Mouse (Mus musculus) CH12.LX (cell line): Measurements from ENCODE around the gene Slc26a3. TPM values are rescaled to one million over a fixed set of nuclear protein-coding genes. Genes with fewer than 3 reads are reported as not detected.

Experiments used
- DNase-seq: peaks from one replicate; pipeline ENCODE4 v3.0.0-alpha.2; 2013; ENCODE audit errors: extremely low read depth
- H3K27ac ChIP-seq: 2 replicates; pipeline ENCODE4 v1.5.1; 2012; ENCODE audit warnings: low read depth, mild to moderate bottlenecking, control low read depth, moderate library complexity; ENCODE audit not compliant: insufficient read depth
- H3K27me3 ChIP-seq: replicated peaks from 2 replicates; pipeline ENCODE3; 2012; ENCODE audit warnings: inconsistent platforms
- H3K36me3 ChIP-seq, 2 experiments: replicated peaks in 1 of 2; 2 replicates each; pipeline versions ENCODE3 to v1.6.1; 2012; ENCODE audit warnings: inconsistent platforms in 1 of 2, low read length in 1 of 2, mild to moderate bottlenecking in 1 of 2, mixed read lengths in 1 of 2, moderate library complexity in 1 of 2; ENCODE audit not compliant: control insufficient read depth in 1 of 2, insufficient read depth in 1 of 2
- H3K4me1 ChIP-seq, 2 experiments: 2 replicates each; pipeline ENCODE4 v1.6.1; 2012; ENCODE audit warnings: inconsistent platforms in 1 of 2, moderate library complexity in 1 of 2; ENCODE audit not compliant: insufficient read depth in 2 of 2, control insufficient read depth in 1 of 2
- H3K4me2 ChIP-seq: 2 replicates; pipeline ENCODE4 v1.6.1; 2012; ENCODE audit warnings: low read depth, mild to moderate bottlenecking, control low read depth; ENCODE audit not compliant: poor library complexity, insufficient read depth, severe bottlenecking
- H3K4me3 ChIP-seq, 3 experiments: fragments of 150-350 bp in 1 of 3; sonication (generic) in 1 of 3; replicated peaks in 1 of 3; 2 replicates each; pipeline versions ENCODE3 to v1.5.1; 2011 to 2012; ENCODE audit warnings: low read depth in 2 of 3, low read length in 2 of 3, mild to moderate bottlenecking in 2 of 3, moderate library complexity in 2 of 3, control low read depth in 1 of 3, improper control_type of control experiment in 1 of 3, inconsistent platforms in 1 of 3, mixed read lengths in 1 of 3; ENCODE audit not compliant: poor library complexity in 1 of 3
- H3K79me2 ChIP-seq: replicated peaks from 2 replicates; pipeline ENCODE4 v1.6.1; 2012; ENCODE audit warnings: mild to moderate bottlenecking, moderate library complexity; ENCODE audit not compliant: control insufficient read depth, poor library complexity, insufficient read depth, severe bottlenecking; ENCODE audit errors: extremely low read depth
- H3K9ac ChIP-seq: 2 replicates; pipeline ENCODE4 v1.6.1; 2012; ENCODE audit warnings: low read depth, mild to moderate bottlenecking, control low read depth, moderate library complexity; ENCODE audit not compliant: insufficient read depth
- H3K9me3 ChIP-seq: replicated peaks from 2 replicates; pipeline ENCODE3; 2012; ENCODE audit warnings: low read length, inconsistent platforms, mixed read lengths
- CTCF ChIP-seq, 2 experiments: IDR thresholded peaks in 1 of 2; conservative IDR thresholded peaks in 1 of 2; 2 replicates each; pipeline ENCODE4 v1.5.1; 2011 to 2012; ENCODE audit warnings: low read depth in 2 of 2, low read length in 2 of 2, improper control_type of control experiment in 1 of 2, inconsistent platforms in 1 of 2, mild to moderate bottlenecking in 1 of 2, moderate library complexity in 1 of 2
- EP300 ChIP-seq: IDR thresholded peaks from 2 replicates; pipeline ENCODE4 v1.6.1; 2011; ENCODE audit warnings: low read length, improper control_type of control experiment
- ETS1 ChIP-seq: conservative IDR thresholded peaks from 2 replicates; pipeline ENCODE4 v1.6.1; 2012; ENCODE audit warnings: low read depth, mild to moderate bottlenecking, inconsistent platforms, low read length, improper control_type of control experiment, moderate library complexity
- HCFC1 ChIP-seq: IDR thresholded peaks from 2 replicates; pipeline ENCODE4 v1.6.1; 2012; ENCODE audit warnings: low read depth, mild to moderate bottlenecking, inconsistent platforms, low read length, improper control_type of control experiment
- IRF4 ChIP-seq: IDR thresholded peaks from 2 replicates; pipeline ENCODE4 v1.6.1; 2014; ENCODE audit warnings: low read depth, mild to moderate bottlenecking, inconsistent platforms, low read length, improper control_type of control experiment
- JUN ChIP-seq: IDR thresholded peaks from 2 replicates; pipeline ENCODE4 v1.6.1; 2011; ENCODE audit warnings: low read depth, mild to moderate bottlenecking, low read length, improper control_type of control experiment, moderate library complexity; ENCODE audit not compliant: insufficient read depth
- JUND ChIP-seq: conservative IDR thresholded peaks from 2 replicates; pipeline ENCODE4 v1.6.1; 2011; ENCODE audit warnings: low read depth, low read length, improper control_type of control experiment
- KAT2A ChIP-seq: IDR thresholded peaks from 2 replicates; pipeline ENCODE4 v1.6.1; 2012; ENCODE audit warnings: low read length, improper control_type of control experiment, inconsistent platforms; ENCODE audit not compliant: insufficient replicate concordance
- MAZ ChIP-seq: IDR thresholded peaks from 2 replicates; pipeline ENCODE4 v1.6.1; 2012; ENCODE audit warnings: low read depth, mild to moderate bottlenecking, inconsistent platforms, low read length, improper control_type of control experiment, moderate library complexity
- MEF2A ChIP-seq: IDR thresholded peaks from 2 replicates; pipeline ENCODE4 v1.6.1; 2014; ENCODE audit warnings: low read depth, mild to moderate bottlenecking, inconsistent platforms, low read length, improper control_type of control experiment, borderline replicate concordance
- MXI1 ChIP-seq: IDR thresholded peaks from 2 replicates; pipeline ENCODE4 v1.6.1; 2011; ENCODE audit warnings: mild to moderate bottlenecking, low read depth, low read length, improper control_type of control experiment
- MYC ChIP-seq: IDR thresholded peaks from 2 replicates; pipeline ENCODE4 v1.6.1; 2011; ENCODE audit warnings: low read depth, mild to moderate bottlenecking, improper control_type of control experiment, low read length
- NELFE ChIP-seq: IDR thresholded peaks from 2 replicates; pipeline ENCODE4 v1.6.1; 2011; ENCODE audit warnings: low read depth, low read length, improper control_type of control experiment
- NRF1 ChIP-seq: IDR thresholded peaks from 2 replicates; pipeline ENCODE4 v1.6.1; 2014; ENCODE audit warnings: low read depth, mild to moderate bottlenecking, inconsistent platforms, low read length, improper control_type of control experiment, moderate library complexity
- POLR2A ChIP-seq: IDR thresholded peaks from 2 replicates; pipeline ENCODE4 v1.6.1; 2011; ENCODE audit warnings: low read depth, mild to moderate bottlenecking, improper control_type of control experiment, low read length
- RAD21 ChIP-seq: IDR thresholded peaks from 2 replicates; pipeline ENCODE4 v1.6.1; 2011; ENCODE audit warnings: low read depth, mild to moderate bottlenecking, low read length, improper control_type of control experiment, moderate library complexity
- TCF12 ChIP-seq: IDR thresholded peaks from 2 replicates; pipeline ENCODE4 v1.6.1; 2014; ENCODE audit warnings: low read depth, mild to moderate bottlenecking, inconsistent platforms, low read length, improper control_type of control experiment
- UBTF ChIP-seq: IDR thresholded peaks from 2 replicates; pipeline ENCODE4 v1.6.1; 2012; ENCODE audit warnings: low read depth, mild to moderate bottlenecking, inconsistent platforms, low read length, improper control_type of control experiment, moderate library complexity
- USF1 ChIP-seq: IDR thresholded peaks from 2 replicates; pipeline ENCODE4 v1.6.1; 2014; ENCODE audit warnings: low read depth, mild to moderate bottlenecking, inconsistent platforms, low read length, improper control_type of control experiment
- USF2 ChIP-seq: conservative IDR thresholded peaks from 2 replicates; pipeline ENCODE4 v1.6.1; 2011; ENCODE audit warnings: low read depth, low read length, improper control_type of control experiment
- ZMIZ1 ChIP-seq: IDR thresholded peaks from 2 replicates; pipeline ENCODE4 v1.6.1; 2012; ENCODE audit warnings: low read depth, mild to moderate bottlenecking, inconsistent platforms, low read length, improper control_type of control experiment
- ZNF384 ChIP-seq: IDR thresholded peaks from 2 replicates; pipeline ENCODE4 v1.6.1; 2012; ENCODE audit warnings: low read depth, low read length, improper control_type of control experiment, inconsistent platforms
- dilution Hi-C: fragments of 300-500 bp; cut with MboI; formaldehyde crosslinking; loops from 2 replicates; pipeline ENCODE4 v1.14.3; 2020; ENCODE audit warnings: low sequenced_read_pairs; ENCODE audit not compliant: extremely low pct_unique_long_range_greater_than_20kb, extremely low pct_ligation_motif_present
- in situ Hi-C: fragments of 300-500 bp; cut with MboI; formaldehyde crosslinking; loops from 3 replicates; pipeline ENCODE4 v1.14.3; 2019; ENCODE audit warnings: low sequenced_read_pairs, low pct_ligation_motif_present, low pct_unique_long_range_greater_than_20kb, mixed read lengths
- polyA plus RNA-seq: library from polyadenylated mRNA; unstranded; fragments of >175 nt; gene quantifications from 2 replicates; pipeline ENCODE4 v1.2.1, GENCODE M21; 2012; ENCODE audit warnings: low read depth; ENCODE audit not compliant: insufficient read length
- total RNA-seq, 2 experiments: library from RNA; depleted of rRNA; stranded (reverse); fragments of 300-350 nt in 1 of 2; fragments of >200 nt in 1 of 2; gene quantifications; 2 replicates each; pipeline ENCODE4 v1.2.3; 2012 to 2014

Slc26a3 gene
- total and polyA plus RNA-seq, 3 experiments = not detected

GRCm38 (mm10) chr12:31456271-31456670, 65.6 kb downstream of the Slc26a3 start:
- Histone ChIP-seq H3K27me3 (no peaks in the 10 kb centered on the region), H3K27ac (no peak overlapping the region), H3K4me3 (no peak overlapping the region), H3K4me2 (no peak overlapping the region), H3K9me3 (no peaks in the 10 kb centered on the region), H3K79me2 (no peaks in the 10 kb centered on the region), H3K36me3 (no peaks in the 10 kb centered on the region), H3K9ac (no peak overlapping the region), H3K4me1 (no peaks in the 10 kb centered on the region)
- in situ Hi-C loops = no loop called here
- TF ChIP-seq CTCF (conservative IDR thresholded peaks at IDR 0.05 in 1 of 2, IDR thresholded peaks at IDR 0.05 in 1 of 2; ENCODE audit: low read depth in 2 of 2, low read length in 2 of 2) (no peak), NRF1 (no peak), USF1 (no peak), ETS1 (no peak), ZNF384 (no peak), JUN (no peak), RAD21 (no peak), MXI1 (no peak), USF2 (no peak), KAT2A (no peak), EP300 (no peak), ZMIZ1 (no peak), MYC (no peak), JUND (no peak), POLR2A (no peak), TCF12 (no peak), IRF4 (no peak), MAZ (no peak), UBTF (no peak), NELFE (no peak)
- no peak for DNase-seq
- dilution Hi-C loops = no loop called here

- dilution Hi-C loops = no loop called here
- Histone ChIP-seq H3K4me1 (no peaks in the 10 kb centered on the region), H3K36me3 (no peaks in the 10 kb centered on the region), H3K79me2 (no peaks in the 10 kb centered on the region), H3K27ac (no peak overlapping the region), H3K9ac (no peak overlapping the region), H3K27me3 (no peaks in the 10 kb centered on the region), H3K9me3 (no peaks in the 10 kb centered on the region), H3K4me2 (no peak overlapping the region), H3K4me3 (no peak overlapping the region)
- no peak for DNase-seq
- in situ Hi-C loops = no loop called here
- TF ChIP-seq MXI1 (no peak), HCFC1 (no peak), EP300 (no peak), MEF2A (no peak)
Observed at GRCm38 (mm10) chr12:31458474-31458873, 67.8 kb downstream of the Slc26a3 start.
